Mouse (Mus musculus) adrenal gland, adult 18-20 months (tissue): ENCODE measurements at regions not wholly inside any gene's neighbourhood (a gene's known extent, or its start where the extent isn't known, plus 50 kb on each side); places are given as distances from the start of the nearest gene placed in this dataset.

Experiments
- DNase-seq, 2 experiments: peaks; one replicate each; pipeline ENCODE4 v3.0.0; 2021 to 2022; ENCODE audit warnings: low spot score in 2 of 2

GRCm38 (mm10) chr8:82476708-82477425 is 73.8 kb upstream of the Il15 start:
- no peak for DNase-seq

GRCm38 (mm10) chr8:82473266-82473665 is 70.2 kb upstream of the Il15 start:
- DNase-seq, result no peak

- no peak for DNase-seq
Measured at GRCm38 (mm10) chr8:82471825-82472224, 68.8 kb upstream of the Il15 start.

- no peak for DNase-seq
Measured at GRCm38 (mm10) chr8:82469824-82470223, 66.8 kb upstream of the Il15 start.

GRCm38 (mm10) chr8:82462841-82463240 is 59.8 kb upstream of the Il15 start:
- DNase-seq, result no peak

GRCm38 (mm10) chr8:82459007-82459406 is 56.0 kb upstream of the Il15 start:
- DNase-seq, result no peak

GRCm38 (mm10) chr8:82454056-82454455 is 51.0 kb upstream of the Il15 start:
- no peak for DNase-seq
